Mouse (Mus musculus) megakaryocyte, embryonic 14.5 days (primary cell): ENCODE measurements around the gene Nap1l4.

Source experiments
- FLI1 ChIP-seq: IDR thresholded peaks from 2 replicates; pipeline ENCODE4 v1.6.1; 2012; ENCODE audit warnings: low read length, inconsistent platforms, mixed read lengths
- GATA1 ChIP-seq: IDR thresholded peaks from 3 replicates; pipeline ENCODE4 v1.6.1; 2012; ENCODE audit warnings: mixed read lengths, low read length, inconsistent platforms, borderline replicate concordance

- TF ChIP-seq GATA1 (no peak), FLI1 (no peak)
These were observed 71.1 kb downstream of the Nap1l4 start for GRCm38 (mm10) chr7:143477800-143478199.
